Mouse (Mus musculus): Measurements from ENCODE around the gene Zap70.

- TF ChIP-seq CTCF (IDR thresholded peaks at IDR 0.05; ENCODE audit: low read depth, low read length): no peak
- TF ChIP-seq GATA1 (IDR thresholded peaks at IDR 0.05; ENCODE audit: borderline replicate concordance, low read length): no peak
- no peak for TF ChIP-seq GATA2 (IDR thresholded peaks at IDR 0.05; ENCODE audit: borderline replicate concordance, low read depth, low read length)
- no peak for TF ChIP-seq TAL1 (conservative IDR thresholded peaks at IDR 0.05; ENCODE audit: low read depth, low read length)
- TF ChIP-seq POLR2AphosphoS5 (IDR thresholded peaks at IDR 0.05; ENCODE audit: insufficient replicate concordance, low read depth, low read length): no peak
Measured at GRCm38 (mm10) chr1:36814271-36814903, 52.8 kb downstream of the Zap70 start.
